Mouse (Mus musculus): ENCODE data around the gene Cfh.
"Not testable (repeated sequence)": the region's sequence is repeated elsewhere in the genome, so short reads cannot be mapped to it uniquely, and the experiment has no call there.

Gene Cfh

GRCm38 (mm10) chr1:140183664-140184063 is at the start of gene Cfh:
Gene Cfh (minus strand): TSS chr1:140183764.
- DNase-seq (ENCODE audit: low spot score), result not testable (repeated sequence)

DNA sequence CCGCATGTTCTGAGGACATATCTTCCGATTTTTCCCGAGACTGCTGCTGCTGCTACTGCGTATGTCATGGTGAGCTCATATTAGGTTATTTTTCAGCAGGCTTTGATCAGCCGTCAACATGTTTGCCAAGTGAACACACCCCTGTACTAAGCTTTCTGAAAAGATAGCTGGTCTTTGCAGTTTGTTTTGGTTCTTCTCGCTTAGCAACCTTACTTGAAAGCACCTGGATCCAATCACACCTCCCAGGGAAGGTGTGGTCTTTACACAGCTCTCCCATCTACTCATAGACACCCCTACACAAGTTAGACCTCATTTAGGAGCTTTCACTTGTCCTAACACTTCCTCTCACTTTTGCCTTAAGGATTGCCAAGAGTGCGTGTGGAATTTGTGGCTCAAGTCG is 43.1 kb upstream of the Cfh start:
- no peak for DNase-seq (ENCODE audit: low spot score)

GRCm38 (mm10) chr1:140225221-140225620 is 41.7 kb upstream of the Cfh start:
- DNase-seq (ENCODE audit: low spot score), result no peak

DNA sequence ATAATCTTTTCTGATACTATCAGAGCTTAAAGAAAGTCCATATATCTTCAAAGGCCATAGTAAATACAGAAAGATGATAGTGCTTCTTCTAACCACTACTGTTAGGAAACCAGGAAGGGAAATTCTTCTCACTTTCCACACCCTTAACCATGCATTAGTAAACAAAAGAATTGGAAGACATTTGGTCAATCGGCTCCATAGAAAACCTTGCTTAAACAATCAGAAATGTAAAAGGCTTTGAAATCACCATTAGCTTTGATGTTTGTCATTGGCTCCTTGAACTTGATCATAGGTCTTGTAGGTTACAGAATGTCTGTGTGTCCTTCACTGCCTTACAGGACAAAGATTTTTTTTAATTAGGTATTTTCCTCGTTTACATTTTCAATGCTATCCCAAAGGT is 21.8 kb upstream of the Cfh start:
- DNase-seq (ENCODE audit: low spot score), result no peak

- DNase-seq (ENCODE audit: low spot score), result not testable (repeated sequence)
Observed at GRCm38 (mm10) chr1:140188500-140188899, 4.9 kb upstream of the Cfh start.

DNA sequence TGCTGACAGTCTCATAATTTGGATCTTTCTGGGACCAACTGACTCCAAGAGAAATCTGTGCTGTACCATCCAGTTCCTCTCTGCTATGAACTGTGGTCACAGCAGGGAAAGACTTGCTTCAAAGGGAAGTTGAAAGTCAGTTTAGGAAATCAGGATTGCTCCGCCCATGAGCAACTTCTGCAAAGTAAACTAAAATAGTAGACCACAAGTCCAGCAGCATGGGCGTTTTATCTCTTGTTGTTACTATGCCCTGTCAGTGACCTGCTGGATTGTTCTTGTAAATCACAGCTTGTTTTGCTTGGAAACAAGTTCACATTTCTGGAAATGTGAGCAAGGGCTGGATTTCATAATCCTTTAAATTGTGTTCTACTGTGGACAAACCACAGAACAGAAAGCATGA is 356 bp downstream of the Cfh start:
- DNase-seq (ENCODE audit: low spot score), result peak; percentile 14

DNA sequence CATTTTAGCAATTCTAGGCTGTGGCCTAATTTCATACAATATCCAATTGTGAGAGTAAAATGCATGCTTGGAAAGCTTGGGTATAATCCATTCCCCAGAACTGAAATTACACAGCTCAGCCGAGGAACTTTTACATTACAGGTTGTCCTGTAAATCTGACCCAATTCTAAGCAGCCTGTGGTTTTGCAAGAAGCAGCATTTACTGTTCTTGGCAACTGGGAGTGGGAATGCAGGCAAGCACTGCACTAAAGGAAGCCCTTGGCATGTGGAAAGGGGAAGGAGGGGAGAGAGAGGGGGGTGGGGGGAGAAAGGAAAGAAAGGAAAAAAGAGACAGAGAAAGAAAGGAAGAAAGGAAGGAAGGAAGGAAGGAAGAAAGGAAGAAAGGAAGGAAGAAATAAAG is 3.4 kb downstream of the Cfh start:
- no peak for DNase-seq (ENCODE audit: low spot score)

DNA sequence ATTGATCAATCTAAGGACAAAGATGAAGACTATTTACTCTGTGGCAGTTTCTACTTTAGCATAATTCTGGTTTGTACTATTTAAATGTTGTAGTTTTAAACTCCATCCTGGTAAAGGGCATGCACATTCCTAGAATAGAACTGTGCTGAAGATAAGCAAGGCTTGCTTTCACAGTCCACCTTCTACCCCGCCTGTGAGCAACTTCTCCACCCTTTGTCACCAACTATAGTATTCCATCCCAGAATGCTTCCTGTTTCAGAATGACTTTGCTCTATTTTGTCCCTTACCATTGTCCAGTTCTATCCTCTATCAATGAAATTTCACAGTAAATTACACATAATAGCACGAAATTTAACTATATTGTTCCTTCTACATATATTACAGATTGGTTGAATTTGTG is 8.1 kb downstream of the Cfh start:
- DNase-seq (ENCODE audit: low spot score), result no peak

- no peak for DNase-seq (ENCODE audit: low spot score)
Observed at GRCm38 (mm10) chr1:140171581-140172154, 11.9 kb downstream of the Cfh start.

DNA sequence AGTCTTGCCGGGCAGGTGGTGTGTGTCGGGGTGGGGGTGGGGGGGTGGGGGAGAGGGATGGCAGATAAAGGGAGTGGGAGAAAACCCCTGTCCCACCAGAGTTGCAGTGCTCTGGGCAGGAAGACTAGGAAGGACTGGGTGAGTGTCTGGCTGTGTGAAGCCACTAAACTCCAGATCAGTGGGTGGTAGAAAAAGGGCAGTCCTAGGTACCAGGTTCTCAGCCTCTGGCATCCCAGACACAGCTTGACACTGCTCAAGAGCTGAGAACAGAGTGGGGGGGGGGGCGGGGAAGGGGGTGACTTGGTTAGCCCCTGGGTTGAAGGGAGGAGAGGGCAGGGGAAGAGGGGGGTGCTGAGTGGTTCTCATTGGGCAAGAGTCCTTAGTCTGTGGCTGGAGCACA is 24.6 kb downstream of the Cfh start:
- no peak for DNase-seq (ENCODE audit: low spot score)

DNA sequence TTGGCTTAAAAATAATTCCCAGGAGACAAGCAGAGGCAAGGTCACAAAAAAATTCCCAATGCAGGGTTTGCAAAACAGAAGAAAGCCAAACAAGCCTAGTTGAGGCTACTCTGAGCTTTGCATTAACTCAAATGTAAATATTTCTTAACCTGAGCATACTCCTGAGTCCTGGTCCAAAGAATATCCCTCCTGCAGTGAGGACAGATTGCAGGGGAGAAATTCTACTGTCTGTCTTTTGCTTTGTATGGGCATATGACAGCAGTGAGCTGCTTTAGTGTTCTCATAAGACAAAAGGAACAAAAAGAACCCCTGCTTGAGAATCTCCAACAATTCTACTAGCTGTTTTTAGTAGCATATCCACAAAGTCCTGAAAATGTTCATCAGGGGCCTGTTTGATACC is 114.1 kb downstream of the Cfh start:
- DNase-seq (ENCODE audit: low spot score), result no peak
